In the genomic region with DNA sequence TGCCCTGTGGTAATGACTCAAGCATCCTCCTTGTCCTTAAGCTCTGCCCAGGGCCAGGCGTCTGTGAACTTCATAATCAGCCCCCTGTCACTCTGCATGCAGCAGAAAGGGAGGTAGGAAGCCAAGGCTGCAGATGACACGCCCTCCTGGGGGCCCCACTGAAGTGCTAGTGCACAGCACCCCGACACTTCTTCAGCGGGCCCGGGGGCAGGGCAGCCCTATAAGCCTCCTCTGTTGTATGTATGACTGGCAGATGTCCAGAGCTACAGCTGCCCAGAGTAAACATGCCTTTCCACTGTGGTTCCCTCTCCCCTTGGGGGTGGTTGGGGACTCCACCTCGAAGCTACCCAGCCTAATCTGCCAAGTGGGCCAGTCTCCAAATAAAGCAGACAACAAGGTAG, we compare ENCODE assay signal across 12 mouse cellular contexts.
DNase-seq lines count a peak whose midpoint lies in the region; ATAC-seq and TF ChIP-seq lines count a peak whose summit lies in the region.
"Had no signal": no experiment of that assay in that cellular context is flagged by ENCODE, and none has a peak within 500 bp of the region (broad histone marks: within the 10 kb centered on the region; RNA-seq: fewer than 3 reads in every experiment).

No protein-coding gene starts in this region.

- WGBS in forebrain, embryonic 14.5 days: 31% methylated on average over 6 of the region's 6 CpGs
- WGBS in forebrain, embryonic 10.5 days: 80% methylated on average over 6 of the region's 6 CpGs
- 8% methylated on average over 6 of the region's 6 CpGs for WGBS in lung, embryonic 14.5 days
- WGBS in liver, embryonic 11.5 days: 55% methylated on average over 6 of the region's 6 CpGs

- H3K36me3 ChIP-seq in forebrain, embryonic 14.5 days (ENCODE audit: control insufficient read depth, insufficient read depth, low read length): no peaks in the 10 kb centered on the region
- H3K36me3 ChIP-seq in forebrain, embryonic 10.5 days (replicated peaks): no peaks in the 10 kb centered on the region
- no peaks in the 10 kb centered on the region for H3K36me3 ChIP-seq in lung, embryonic 14.5 days (ENCODE audit: insufficient read depth)
- no peaks in the 10 kb centered on the region for H3K36me3 ChIP-seq in liver, embryonic 11.5 days (ENCODE audit: control insufficient read depth, insufficient read depth, low read length)
- H3K36me3 ChIP-seq: hindbrain, embryonic 15.5 days had no signal

- no peak for TF ChIP-seq CTCF in lung, embryonic 14.5 days (IDR thresholded peaks at IDR 0.05; ENCODE audit: low read depth)
- TF ChIP-seq CTCF in brain, embryonic 14.5 days (IDR thresholded peaks at IDR 0.05; ENCODE audit: borderline replicate concordance, extremely low read depth, insufficient read depth, insufficient read length): no peak

- no peak for TF ChIP-seq POLR2A in brain, embryonic 14.5 days (IDR thresholded peaks at IDR 0.05; ENCODE audit: borderline replicate concordance, extremely low read depth, insufficient read depth, insufficient read length, poor library complexity, severe bottlenecking)

- H3K27me3 ChIP-seq in forebrain, embryonic 14.5 days (replicated peaks; ENCODE audit: control insufficient read depth, insufficient read depth, low read length): no peaks in the 10 kb centered on the region
- peaks cover 38% of the 10 kb centered on the region for H3K27me3 ChIP-seq in forebrain, embryonic 10.5 days (ENCODE audit: poor library complexity, severe bottlenecking)
- H3K27me3 ChIP-seq in lung, embryonic 14.5 days (ENCODE audit: insufficient read depth, low read length): no peaks in the 10 kb centered on the region
- H3K27me3 ChIP-seq in liver, embryonic 11.5 days (replicated peaks; ENCODE audit: control insufficient read depth, insufficient read depth, low read length): 0 out of 2 replicates have a peak, but pooled peaks cover 2% of the 10 kb centered on the region
- H3K27me3 ChIP-seq: hindbrain, embryonic 15.5 days had no signal

- H3K9ac ChIP-seq in forebrain, embryonic 14.5 days (ENCODE audit: low read length): no peak overlapping the region
- no peak overlapping the region for H3K9ac ChIP-seq in lung, embryonic 14.5 days
- no peak overlapping the region for H3K9ac ChIP-seq in liver, embryonic 11.5 days (ENCODE audit: low read depth, low read length)
- H3K9ac ChIP-seq: forebrain, embryonic 13.5 days; hindbrain, embryonic 15.5 days had no signal

- no peaks in the 10 kb centered on the region for H3K9me3 ChIP-seq in forebrain, embryonic 14.5 days (replicated peaks; ENCODE audit: control insufficient read depth, low read length)
- no peaks in the 10 kb centered on the region for H3K9me3 ChIP-seq in forebrain, embryonic 10.5 days
- no peaks in the 10 kb centered on the region for H3K9me3 ChIP-seq in lung, embryonic 14.5 days (ENCODE audit: low read depth, low read length)
- H3K9me3 ChIP-seq in liver, embryonic 11.5 days (ENCODE audit: control insufficient read depth, low read length): no peaks in the 10 kb centered on the region
- H3K9me3 ChIP-seq: forebrain, embryonic 13.5 days; hindbrain, embryonic 15.5 days had no signal

- no peak overlapping the region for H3K4me3 ChIP-seq in forebrain, embryonic 14.5 days (ENCODE audit: low read depth, low read length)
- H3K4me3 ChIP-seq in forebrain, embryonic 10.5 days: no peak overlapping the region
- no peak overlapping the region for H3K4me3 ChIP-seq in lung, embryonic 14.5 days (ENCODE audit: low read depth, low read length)
- H3K4me3 ChIP-seq in liver, embryonic 11.5 days (ENCODE audit: low read depth, low read length): no peak overlapping the region
- H3K4me3 ChIP-seq: forebrain, embryonic 13.5 days; hindbrain, embryonic 15.5 days had no signal

- intact Hi-C loops in gastrocnemius, postnatal 14 days (cut with DNase I; ENCODE audit: low total_unique reads): no loop called here

- H3K4me1 ChIP-seq in forebrain, embryonic 14.5 days (ENCODE audit: control insufficient read depth, insufficient read depth, low read length): peaks cover 3% of the 10 kb centered on the region; the same call in 1 of the 2 replicates
- H3K4me1 ChIP-seq in forebrain, embryonic 10.5 days: peaks cover 40% of the 10 kb centered on the region
- peaks cover 23% of the 10 kb centered on the region for H3K4me1 ChIP-seq in lung, embryonic 14.5 days (ENCODE audit: insufficient read depth)
- H3K4me1 ChIP-seq in liver, embryonic 11.5 days (replicated peaks; ENCODE audit: control insufficient read depth, insufficient read depth, low read length): peaks cover 11% of the 10 kb centered on the region; the same call in 1 of the 2 replicates

- no peak for DNase-seq in forebrain, embryonic 14.5 days (ENCODE audit: low spot score)
- no peak for DNase-seq in forebrain, embryonic 10.5 days (ENCODE audit: extremely low spot score, low spot score)
- peak; percentile 78 for DNase-seq in lung, embryonic 14.5 days
- no peak for DNase-seq in lung, postnatal 36 days
- peak; percentile 65 for DNase-seq in brain, embryonic 14.5 days (ENCODE audit: low read depth)
- DNase-seq in liver, embryonic 11.5 days (ENCODE audit: low spot score): no peak
- no peak for DNase-seq in testis, postnatal 10 days (ENCODE audit: low spot score)
- DNase-seq in gastrocnemius, postnatal 14 days: no peak
- DNase-seq: cerebellum, adult 9-11 months; kidney, postnatal 25 days had no signal

- ATAC-seq in forebrain, embryonic 14.5 days: peak; percentile 35; the same call in 1 of the 2 replicates
- ATAC-seq in lung, embryonic 14.5 days (ENCODE audit: insufficient read depth): peak; percentile 64
- ATAC-seq in liver, embryonic 11.5 days (replicated peaks; ENCODE audit: low FRiP score): 0 out of 2 replicates have a peak, but pooled peaks have one; percentile 26
- ATAC-seq: forebrain, embryonic 13.5 days had no signal

- no peak overlapping the region for H3K27ac ChIP-seq in forebrain, embryonic 14.5 days (ENCODE audit: low read depth, low read length)
- no peak overlapping the region for H3K27ac ChIP-seq in forebrain, embryonic 10.5 days
- H3K27ac ChIP-seq in lung, embryonic 14.5 days (ENCODE audit: low read depth): no peak overlapping the region
- H3K27ac ChIP-seq in liver, embryonic 11.5 days (ENCODE audit: low read depth, low read length): no peak overlapping the region
- H3K27ac ChIP-seq: forebrain, embryonic 13.5 days; hindbrain, embryonic 15.5 days had no signal

- no peak overlapping the region for H3K4me2 ChIP-seq in forebrain, embryonic 14.5 days (ENCODE audit: low read length)
- no peak overlapping the region for H3K4me2 ChIP-seq in lung, embryonic 14.5 days
- H3K4me2 ChIP-seq in liver, embryonic 11.5 days: no peak overlapping the region
- H3K4me2 ChIP-seq: forebrain, embryonic 13.5 days; hindbrain, embryonic 15.5 days had no signal

Comparison
In these comparisons a context has a peak if more than half of its experiments do, and no peak if none do; other contexts are left out.
1. DNase-seq: peak in lung, embryonic 14.5 days (single experiment) and brain, embryonic 14.5 days (single experiment); none in forebrain, embryonic 14.5 days (single experiment), forebrain, embryonic 10.5 days (single experiment), lung, postnatal 36 days (single experiment), liver, embryonic 11.5 days (single experiment), testis, postnatal 10 days (single experiment) and gastrocnemius, postnatal 14 days (single experiment).
2. Peak in every context shown above with its lines, with median percentiles within 50 percentile points of each other: ATAC-seq.